Mouse (Mus musculus): ENCODE measurements around the gene Tns3. TPM values are rescaled to one million over a fixed set of nuclear protein-coding genes. Genes with fewer than 3 reads are reported as not detected.

Gene Tns3
- polyA plus RNA-seq, 1 experiment, result 45.7 TPM

DNA sequence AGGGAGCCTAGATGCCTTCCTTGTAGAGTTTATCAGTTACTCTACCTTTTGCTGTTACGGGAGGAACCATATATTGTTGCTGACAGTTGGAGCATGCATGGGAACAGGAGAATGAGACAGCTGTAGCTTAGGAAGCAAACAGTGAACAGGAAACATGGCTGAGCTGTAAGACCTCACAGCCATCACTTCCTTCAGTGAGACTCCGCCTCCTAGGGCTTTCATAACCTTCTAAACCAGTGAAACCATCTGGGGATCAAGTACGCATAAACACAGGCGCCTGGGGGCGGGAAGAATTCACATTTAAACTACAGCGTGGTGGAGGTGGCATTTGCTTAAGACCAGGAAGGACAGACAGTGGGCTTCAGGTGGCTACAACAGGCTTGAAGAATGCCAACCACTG lies 208.7 kb downstream of the Tns3 start:
- H3K4me1 ChIP-seq (ENCODE audit: control insufficient read depth, insufficient read depth, low read length), result no peaks in the 10 kb centered on the region
- no peak overlapping the region for H3K27ac ChIP-seq (ENCODE audit: insufficient read depth, low read length)
- no peak overlapping the region for H3K4me3 ChIP-seq (ENCODE audit: low read depth, low read length)
- no peaks in the 10 kb centered on the region for H3K27me3 ChIP-seq (ENCODE audit: control insufficient read depth, insufficient read depth, low read length, poor library complexity, severe bottlenecking)
- peaks cover 7% of the 10 kb centered on the region for H3K36me3 ChIP-seq (ENCODE audit: control insufficient read depth, insufficient read depth, low read length, poor library complexity, severe bottlenecking)
- TF ChIP-seq POLR2A (IDR thresholded peaks at IDR 0.05; ENCODE audit: insufficient read depth, low read length) (no peak), EP300 (IDR thresholded peaks at IDR 0.05; ENCODE audit: insufficient read depth, low read depth, low read length) (no peak)
- H3K9ac ChIP-seq (ENCODE audit: low read depth, poor library complexity, severe bottlenecking), result no peak overlapping the region
- H3K9me3 ChIP-seq (replicated peaks; ENCODE audit: control insufficient read depth, insufficient read depth, low read length, poor library complexity, severe bottlenecking), result no peaks in the 10 kb centered on the region

- H3K4me3 ChIP-seq (ENCODE audit: low read depth, low read length), result no peak overlapping the region
- no peak for TF ChIP-seq EP300 (IDR thresholded peaks at IDR 0.05; ENCODE audit: insufficient read depth, low read depth, low read length)
- no peak for TF ChIP-seq POLR2A (IDR thresholded peaks at IDR 0.05; ENCODE audit: insufficient read depth, low read length)
- no peak for TF ChIP-seq CTCF (IDR thresholded peaks at IDR 0.05; ENCODE audit: low read depth, low read length)
- H3K36me3 ChIP-seq (ENCODE audit: control insufficient read depth, insufficient read depth, low read length, poor library complexity, severe bottlenecking), result peaks cover 18% of the 10 kb centered on the region
- H3K4me1 ChIP-seq (ENCODE audit: control insufficient read depth, insufficient read depth, low read length), result peaks cover 6% of the 10 kb centered on the region
- H3K27me3 ChIP-seq (ENCODE audit: control insufficient read depth, insufficient read depth, low read length, poor library complexity, severe bottlenecking), result no peaks in the 10 kb centered on the region
- H3K9ac ChIP-seq (ENCODE audit: low read depth, poor library complexity, severe bottlenecking), result no peak overlapping the region
- no peaks in the 10 kb centered on the region for H3K9me3 ChIP-seq (replicated peaks; ENCODE audit: control insufficient read depth, insufficient read depth, low read length, poor library complexity, severe bottlenecking)
- no peak overlapping the region for H3K27ac ChIP-seq (ENCODE audit: insufficient read depth, low read length)
Observed at GRCm38 (mm10) chr11:8453252-8453651, 211.1 kb downstream of the Tns3 start.

DNA sequence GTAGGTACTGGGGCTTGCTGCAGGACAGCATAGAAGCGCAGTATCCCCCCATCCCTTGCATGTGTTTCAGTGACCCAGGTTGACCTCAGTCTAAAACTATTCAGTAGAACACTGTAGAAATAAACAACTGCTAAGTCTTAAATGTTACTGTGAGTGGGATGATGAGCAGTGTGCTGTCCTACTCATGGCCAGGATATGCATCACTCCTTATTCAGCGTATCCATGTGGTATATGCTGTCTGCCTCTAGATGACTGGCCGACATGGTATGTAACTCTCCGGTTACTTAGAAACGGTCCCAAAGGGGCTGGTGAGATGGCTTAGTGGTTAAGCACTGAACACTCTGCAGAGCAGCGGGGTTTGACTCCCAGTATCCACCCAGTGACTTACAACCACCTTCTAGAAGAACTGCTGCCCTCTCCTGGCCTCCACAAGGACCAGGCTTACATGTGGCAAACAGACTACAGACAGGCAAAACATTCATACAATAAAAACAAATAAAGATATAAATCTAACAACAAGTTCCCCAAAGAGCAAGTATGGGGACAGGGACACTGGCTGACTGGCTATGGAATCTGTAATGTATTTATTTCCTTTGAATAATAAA lies 212.6 kb downstream of the Tns3 start:
- TF ChIP-seq CTCF (IDR thresholded peaks at IDR 0.05; ENCODE audit: low read depth, low read length), result no peak
- Histone ChIP-seq H3K9me3 (replicated peaks; ENCODE audit: control insufficient read depth, insufficient read depth, low read length, poor library complexity, severe bottlenecking) (no peaks in the 10 kb centered on the region), H3K36me3 (ENCODE audit: control insufficient read depth, insufficient read depth, low read length, poor library complexity, severe bottlenecking) (peaks cover 21% of the 10 kb centered on the region), H3K27ac (ENCODE audit: insufficient read depth, low read length) (no peak overlapping the region), H3K4me1 (ENCODE audit: control insufficient read depth, insufficient read depth, low read length) (peaks cover 6% of the 10 kb centered on the region), H3K9ac (ENCODE audit: low read depth, poor library complexity, severe bottlenecking) (no peak overlapping the region), H3K4me3 (ENCODE audit: low read depth, low read length) (no peak overlapping the region), H3K27me3 (ENCODE audit: control insufficient read depth, insufficient read depth, low read length, poor library complexity, severe bottlenecking) (no peaks in the 10 kb centered on the region)

- Histone ChIP-seq H3K9ac (ENCODE audit: low read depth, poor library complexity, severe bottlenecking) (no peak overlapping the region), H3K4me3 (ENCODE audit: low read depth, low read length) (no peak overlapping the region), H3K27me3 (ENCODE audit: control insufficient read depth, insufficient read depth, low read length, poor library complexity, severe bottlenecking) (no peaks in the 10 kb centered on the region), H3K4me1 (ENCODE audit: control insufficient read depth, insufficient read depth, low read length) (peaks cover 6% of the 10 kb centered on the region), H3K27ac (ENCODE audit: insufficient read depth, low read length) (no peak overlapping the region), H3K36me3 (ENCODE audit: control insufficient read depth, insufficient read depth, low read length, poor library complexity, severe bottlenecking) (peaks cover 21% of the 10 kb centered on the region), H3K9me3 (replicated peaks; ENCODE audit: control insufficient read depth, insufficient read depth, low read length, poor library complexity, severe bottlenecking) (no peaks in the 10 kb centered on the region)
- TF ChIP-seq POLR2A (IDR thresholded peaks at IDR 0.05; ENCODE audit: insufficient read depth, low read length) (no peak), EP300 (IDR thresholded peaks at IDR 0.05; ENCODE audit: insufficient read depth, low read depth, low read length) (no peak), CTCF (IDR thresholded peaks at IDR 0.05; ENCODE audit: low read depth, low read length) (no peak)
Observed at GRCm38 (mm10) chr11:8450540-8450939, 213.8 kb downstream of the Tns3 start.

- H3K4me1 ChIP-seq (ENCODE audit: control insufficient read depth, insufficient read depth, low read length), result peaks cover 6% of the 10 kb centered on the region
- TF ChIP-seq POLR2A (IDR thresholded peaks at IDR 0.05; ENCODE audit: insufficient read depth, low read length) (no peak), CTCF (IDR thresholded peaks at IDR 0.05; ENCODE audit: low read depth, low read length) (no peak), EP300 (IDR thresholded peaks at IDR 0.05; ENCODE audit: insufficient read depth, low read depth, low read length) (no peak)
- peaks cover 47% of the 10 kb centered on the region for H3K36me3 ChIP-seq (ENCODE audit: control insufficient read depth, insufficient read depth, low read length, poor library complexity, severe bottlenecking)
- H3K27me3 ChIP-seq (ENCODE audit: control insufficient read depth, insufficient read depth, low read length, poor library complexity, severe bottlenecking), result no peaks in the 10 kb centered on the region
- 0 out of 2 replicates have a peak overlapping the region, but pooled peaks have one; percentile 26 for H3K27ac ChIP-seq (ENCODE audit: insufficient read depth, low read length)
- no peak overlapping the region for H3K9ac ChIP-seq (ENCODE audit: low read depth, poor library complexity, severe bottlenecking)
- no peak overlapping the region for H3K4me3 ChIP-seq (ENCODE audit: low read depth, low read length)
- no peaks in the 10 kb centered on the region for H3K9me3 ChIP-seq (replicated peaks; ENCODE audit: control insufficient read depth, insufficient read depth, low read length, poor library complexity, severe bottlenecking)
Observed at GRCm38 (mm10) chr11:8445915-8446356, 218.4 kb downstream of the Tns3 start.

DNA sequence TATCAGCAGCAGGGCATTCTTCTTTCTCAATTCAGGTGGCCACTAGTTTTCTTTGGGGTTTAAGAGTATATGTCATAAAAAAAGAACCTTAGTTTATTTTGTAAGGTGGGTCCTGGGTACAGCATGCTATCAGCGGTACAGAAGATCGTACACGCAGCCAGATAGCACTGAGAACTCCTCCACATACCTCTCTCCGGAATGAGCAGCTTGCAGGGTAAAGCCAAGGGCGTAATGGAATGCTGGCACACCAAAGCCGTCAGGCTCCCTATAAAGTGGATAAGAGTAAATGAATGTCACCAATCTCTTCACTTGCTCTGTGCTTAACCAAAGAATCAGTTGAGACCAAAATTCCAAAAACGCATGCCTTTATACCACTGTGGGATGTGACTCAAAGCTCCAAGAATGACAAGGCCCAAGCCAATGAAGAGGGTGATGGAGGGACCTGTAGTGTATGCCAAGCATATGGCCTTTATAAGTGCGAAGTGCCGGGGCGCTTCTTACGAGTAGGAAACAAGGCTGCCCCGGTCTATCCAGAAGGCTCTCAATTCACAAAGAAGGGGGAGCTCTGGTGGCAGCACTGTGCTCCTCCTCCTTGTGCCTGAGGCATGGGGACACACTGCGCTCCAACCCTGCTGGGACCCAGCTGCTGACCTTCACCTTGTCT lies 219.4 kb downstream of the Tns3 start:
- peaks cover 43% of the 10 kb centered on the region for H3K36me3 ChIP-seq (ENCODE audit: control insufficient read depth, insufficient read depth, low read length, poor library complexity, severe bottlenecking)
- no peaks in the 10 kb centered on the region for H3K27me3 ChIP-seq (ENCODE audit: control insufficient read depth, insufficient read depth, low read length, poor library complexity, severe bottlenecking)
- H3K27ac ChIP-seq (ENCODE audit: insufficient read depth, low read length), result no peak overlapping the region
- H3K9me3 ChIP-seq (replicated peaks; ENCODE audit: control insufficient read depth, insufficient read depth, low read length, poor library complexity, severe bottlenecking), result no peaks in the 10 kb centered on the region
- TF ChIP-seq CTCF (IDR thresholded peaks at IDR 0.05; ENCODE audit: low read depth, low read length) (no peak), POLR2A (IDR thresholded peaks at IDR 0.05; ENCODE audit: insufficient read depth, low read length) (no peak), EP300 (IDR thresholded peaks at IDR 0.05; ENCODE audit: insufficient read depth, low read depth, low read length) (no peak)
- H3K9ac ChIP-seq (ENCODE audit: low read depth, poor library complexity, severe bottlenecking), result no peak overlapping the region
- H3K4me1 ChIP-seq (ENCODE audit: control insufficient read depth, insufficient read depth, low read length), result peaks cover 6% of the 10 kb centered on the region
- no peak overlapping the region for H3K4me3 ChIP-seq (ENCODE audit: low read depth, low read length)
